Mouse (Mus musculus): ENCODE measurements around the gene 1700001C02Rik. TPM values are rescaled to one million over a fixed set of nuclear protein-coding genes. Genes with fewer than 3 reads are reported as not detected.

The 1700001C02Rik gene
- polyA plus RNA-seq, 1 experiment: not detected

- no peaks in the 10 kb centered on the region for H3K4me1 ChIP-seq (ENCODE audit: control insufficient read depth, insufficient read depth, insufficient read length, low read length)
- no peak overlapping the region for H3K4me3 ChIP-seq (ENCODE audit: low read depth, low read length)
- H3K36me3 ChIP-seq (ENCODE audit: control insufficient read depth, insufficient read depth, low read length): no peaks in the 10 kb centered on the region
- no peaks in the 10 kb centered on the region for H3K27me3 ChIP-seq (ENCODE audit: control insufficient read depth, insufficient read depth, low read length)
- WGBS: 39% methylated on average over 12 of the region's 12 CpGs
- no peak overlapping the region for H3K27ac ChIP-seq (ENCODE audit: insufficient read depth, low read depth, low read length)
- TF ChIP-seq POLR2A (IDR thresholded peaks at IDR 0.05; ENCODE audit: low read depth, low read length) (no peak), CTCF (IDR thresholded peaks at IDR 0.05; ENCODE audit: extremely low read depth, insufficient read length, insufficient replicate concordance, low read depth, low read length) (no peak)
These were observed 60.3 kb downstream of the 1700001C02Rik start for GRCm38 (mm10) chr5:30525920-30526836.

DNA sequence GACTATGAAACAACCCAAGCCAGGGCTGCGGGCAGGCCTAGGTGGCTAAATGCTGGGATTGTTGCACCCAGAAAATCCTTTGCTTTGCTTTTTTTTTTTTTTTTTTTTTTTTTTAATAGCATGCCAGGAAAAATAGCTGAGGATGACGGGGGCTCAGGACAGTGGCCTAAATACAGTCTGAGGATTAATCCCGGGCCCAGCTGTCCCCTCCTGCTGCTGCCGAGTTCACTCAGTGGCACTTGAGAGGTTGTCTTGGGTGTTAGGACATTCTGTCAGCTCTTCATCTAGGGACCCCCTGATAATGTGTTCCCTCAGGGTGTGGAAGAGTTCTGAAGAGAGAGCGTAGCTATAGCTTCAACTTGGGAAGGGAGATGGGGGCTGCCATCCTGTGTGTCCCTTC is 61.3 kb downstream of the 1700001C02Rik start:
- H3K27me3 ChIP-seq (ENCODE audit: control insufficient read depth, insufficient read depth, low read length): no peaks in the 10 kb centered on the region
- no peak for TF ChIP-seq CTCF (IDR thresholded peaks at IDR 0.05; ENCODE audit: extremely low read depth, insufficient read length, insufficient replicate concordance, low read depth, low read length)
- no peak for TF ChIP-seq POLR2A (IDR thresholded peaks at IDR 0.05; ENCODE audit: low read depth, low read length)
- H3K4me1 ChIP-seq (ENCODE audit: control insufficient read depth, insufficient read depth, insufficient read length, low read length): no peaks in the 10 kb centered on the region
- WGBS: 87% methylated on average over 5 of the region's 5 CpGs
- H3K36me3 ChIP-seq (ENCODE audit: control insufficient read depth, insufficient read depth, low read length): no peaks in the 10 kb centered on the region
- no peak overlapping the region for H3K27ac ChIP-seq (ENCODE audit: insufficient read depth, low read depth, low read length)
- H3K4me3 ChIP-seq (ENCODE audit: low read depth, low read length): no peak overlapping the region

DNA sequence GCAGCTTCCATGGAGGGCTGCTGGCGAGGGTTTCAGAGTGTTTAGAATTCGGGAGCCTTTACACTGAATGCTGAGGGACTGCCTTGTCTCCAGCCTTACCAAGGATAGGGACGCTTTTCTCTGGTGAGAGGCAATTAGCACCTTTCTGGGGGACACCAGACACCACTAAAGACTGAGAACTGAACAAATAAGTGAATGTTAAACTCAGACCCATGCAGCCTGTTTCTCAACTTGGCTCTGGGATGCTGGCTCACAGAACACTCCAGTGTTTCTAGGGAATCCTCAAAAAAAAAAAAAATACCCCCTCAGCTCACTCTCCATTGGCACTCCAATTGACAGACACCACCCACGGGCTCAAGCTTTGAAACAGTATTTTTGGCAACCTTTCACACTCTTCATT is 63.1 kb downstream of the 1700001C02Rik start:
- H3K4me1 ChIP-seq (ENCODE audit: control insufficient read depth, insufficient read depth, insufficient read length, low read length): no peaks in the 10 kb centered on the region
- WGBS: 43% methylated on average over 4 of the region's 4 CpGs
- H3K27ac ChIP-seq (ENCODE audit: insufficient read depth, low read depth, low read length): no peak overlapping the region
- no peaks in the 10 kb centered on the region for H3K27me3 ChIP-seq (ENCODE audit: control insufficient read depth, insufficient read depth, low read length)
- H3K36me3 ChIP-seq (ENCODE audit: control insufficient read depth, insufficient read depth, low read length): no peaks in the 10 kb centered on the region
- no peak overlapping the region for H3K4me3 ChIP-seq (ENCODE audit: low read depth, low read length)
- TF ChIP-seq CTCF (IDR thresholded peaks at IDR 0.05; ENCODE audit: extremely low read depth, insufficient read length, insufficient replicate concordance, low read depth, low read length) (no peak), POLR2A (IDR thresholded peaks at IDR 0.05; ENCODE audit: low read depth, low read length) (no peak)

Other genes starting within 250 kb of the 1700001C02Rik start
- gene Selenoi, start 233.5 kb upstream of the 1700001C02Rik start, polyA plus RNA-seq (2012; rRNA removed): 36.4 and 107 TPM in 2 replicates
- 0.11 and 0.28 TPM in 2 replicates for gene Drc1, start 184.7 kb upstream of the 1700001C02Rik start, polyA plus RNA-seq (2012; rRNA removed)
- 0.06 and 0.08 TPM in 2 replicates for gene Otof, start 4.1 kb upstream of the 1700001C02Rik start, polyA plus RNA-seq (2012; rRNA removed)
- not detected in 2 replicates for gene Cib4, start 79.8 kb downstream of the 1700001C02Rik start, polyA plus RNA-seq (2012; rRNA removed)
- gene Kcnk3, start 122.1 kb downstream of the 1700001C02Rik start, polyA plus RNA-seq (2012; rRNA removed): 13.1 and 15.9 TPM in 2 replicates
- 48.2 and 80.2 TPM in 2 replicates for gene Slc35f6, start 181.9 kb downstream of the 1700001C02Rik start, polyA plus RNA-seq (2012; rRNA removed)
- 17.8 and 33.0 TPM in 2 replicates for gene Cenpa, start 200.7 kb downstream of the 1700001C02Rik start, polyA plus RNA-seq (2012; rRNA removed)
- gene Dpysl5, start 245.5 kb downstream of the 1700001C02Rik start, polyA plus RNA-seq (2012; rRNA removed): 0.66 and 1.6 TPM in 2 replicates

Measured in small intestine, adult 2 months (tissue).